Mouse (Mus musculus): ENCODE results near the gene Bmp6. TPM values are rescaled to one million over a fixed set of nuclear protein-coding genes. Genes with fewer than 3 reads are reported as not detected.

The Bmp6 gene
- total RNA-seq, 1 experiment from 2014 or later, result 7.2 TPM

- DNase-seq, result no peak
Measured at GRCm38 (mm10) chr13:38434831-38435230, 89.9 kb downstream of the Bmp6 start.

GRCm38 (mm10) chr13:38437930-38438329 lies 93.0 kb downstream of the Bmp6 start:
- peak; percentile 23 for DNase-seq

GRCm38 (mm10) chr13:38440240-38440639 lies 95.3 kb downstream of the Bmp6 start:
- no peak for DNase-seq

GRCm38 (mm10) chr13:38448516-38449015 lies 103.7 kb downstream of the Bmp6 start:
- DNase-seq, result no peak

GRCm38 (mm10) chr13:38450051-38450971 lies 105.4 kb downstream of the Bmp6 start:
- DNase-seq, result no peak

- DNase-seq, result no peak
Measured at GRCm38 (mm10) chr13:38451446-38451845, 106.5 kb downstream of the Bmp6 start.

- no peak for DNase-seq
Measured at GRCm38 (mm10) chr13:38463410-38463809, 118.5 kb downstream of the Bmp6 start.

- no peak for DNase-seq
Measured at GRCm38 (mm10) chr13:38470882-38471281, 126.0 kb downstream of the Bmp6 start.

- no peak for DNase-seq
Measured at GRCm38 (mm10) chr13:38472636-38473035, 127.7 kb downstream of the Bmp6 start.

- DNase-seq, result no peak
Measured at GRCm38 (mm10) chr13:38473497-38473896, 128.6 kb downstream of the Bmp6 start.

GRCm38 (mm10) chr13:38476936-38477335 lies 132.0 kb downstream of the Bmp6 start:
- no peak for DNase-seq

GRCm38 (mm10) chr13:38481021-38481420 lies 136.1 kb downstream of the Bmp6 start:
- DNase-seq, result no peak

- no peak for DNase-seq
Measured at GRCm38 (mm10) chr13:38484701-38485100, 139.8 kb downstream of the Bmp6 start.

GRCm38 (mm10) chr13:38486767-38487166 lies 141.9 kb downstream of the Bmp6 start:
- no peak for DNase-seq

- DNase-seq, result no peak
Measured at GRCm38 (mm10) chr13:38496715-38497114, 151.8 kb downstream of the Bmp6 start.

GRCm38 (mm10) chr13:38501314-38501713 lies 156.4 kb downstream of the Bmp6 start:
- DNase-seq, result no peak

- peak; percentile 80 for DNase-seq
Measured at GRCm38 (mm10) chr13:38503137-38503849, 158.4 kb downstream of the Bmp6 start.

GRCm38 (mm10) chr13:38506320-38506719 lies 161.4 kb downstream of the Bmp6 start:
- DNase-seq, result peak; percentile 49

GRCm38 (mm10) chr13:38506936-38507335 lies 162.0 kb downstream of the Bmp6 start:
- no peak for DNase-seq

GRCm38 (mm10) chr13:38509681-38510341 lies 164.9 kb downstream of the Bmp6 start:
- no peak for DNase-seq

- no peak for DNase-seq
Measured at GRCm38 (mm10) chr13:38511979-38512378, 167.1 kb downstream of the Bmp6 start.

- peak; percentile 73 for DNase-seq
Measured at GRCm38 (mm10) chr13:38513921-38514320, 169.0 kb downstream of the Bmp6 start.

GRCm38 (mm10) chr13:38515431-38515830 lies 170.5 kb downstream of the Bmp6 start:
- DNase-seq, result no peak
